Mouse (Mus musculus): ENCODE results near the gene Actr5.

- TF ChIP-seq POLR2A (IDR thresholded peaks at IDR 0.05; ENCODE audit: low read depth, low read length) (no peak), CTCF (conservative IDR thresholded peaks at IDR 0.05; ENCODE audit: insufficient read depth, insufficient read length, low read depth, low read length) (no peak)
Measured at GRCm38 (mm10) chr2:158595577-158595976, 29.1 kb upstream of the Actr5 start.
